Mouse (Mus musculus) stomach, postnatal 0 days (tissue): ENCODE results near the gene Hbb-bh2. TPM values are rescaled to one million over a fixed set of nuclear protein-coding genes. Genes with fewer than 3 reads are reported as not detected.

Source experiments
- ATAC-seq: fragments of 200-750 bp; cut with Nextera tagmentation; 2 replicates; pipeline ENCODE4 v1.8.0; 2017; ENCODE audit not compliant: low FRiP score, low TSS enrichment
- DNase-seq: peaks from one replicate; pipeline ENCODE4 v3.0.0-alpha.2; 2016; ENCODE audit warnings: low spot score
- H3K27ac ChIP-seq: fragments of 300-500 bp; sonication (generic); replicated peaks from 2 replicates; pipeline ENCODE4 v1.5.1; 2014; ENCODE audit warnings: mild to moderate bottlenecking, control low read depth
- H3K27me3 ChIP-seq: fragments of 300-500 bp; sonication (generic); 2 replicates; pipeline ENCODE4 v1.6.1; 2014; ENCODE audit warnings: low read length; ENCODE audit not compliant: control insufficient read depth, insufficient read depth
- H3K36me3 ChIP-seq: fragments of 300-500 bp; sonication (generic); 2 replicates; pipeline ENCODE4 v1.6.1; 2014; ENCODE audit warnings: low read length, mixed read lengths; ENCODE audit not compliant: control insufficient read depth, insufficient read depth
- H3K4me1 ChIP-seq: fragments of 300-500 bp; sonication (generic); replicated peaks from 2 replicates; pipeline ENCODE4 v1.6.1; 2014; ENCODE audit warnings: antibody characterized with exemption; ENCODE audit not compliant: control insufficient read depth, insufficient read depth
- H3K4me2 ChIP-seq: fragments of 300-500 bp; sonication (generic); replicated peaks from 2 replicates; pipeline ENCODE4 v1.6.1; 2014; ENCODE audit warnings: low read depth, mild to moderate bottlenecking, control low read depth, moderate library complexity
- H3K4me3 ChIP-seq: fragments of 300-500 bp; sonication (generic); 2 replicates; pipeline ENCODE4 v1.5.1; 2014; ENCODE audit warnings: low read depth, low read length, control low read depth
- H3K9ac ChIP-seq: fragments of 300-500 bp; sonication (generic); 2 replicates; pipeline ENCODE4 v1.6.1; 2014; ENCODE audit warnings: mild to moderate bottlenecking, low read length, control low read depth, mixed read lengths
- H3K9me3 ChIP-seq: fragments of 300-500 bp; sonication (generic); 2 replicates; pipeline ENCODE4 v1.6.1; 2016; ENCODE audit warnings: low read length; ENCODE audit not compliant: control insufficient read depth
- CTCF ChIP-seq: IDR thresholded peaks from 2 replicates; pipeline ENCODE4 v1.5.1; 2016; ENCODE audit warnings: antibody characterized with exemption, low read depth, mild to moderate bottlenecking, moderate library complexity
- EP300 ChIP-seq: optimal IDR thresholded peaks from 2 replicates; pipeline ENCODE3; 2016; ENCODE audit warnings: antibody characterized with exemption
- WGBS: fragments of 180-500 bp; shearing (Covaris S2); extraction: QIAGEN DNeasy Blood & Tissue Kit; methylation state at CpG from one replicate; pipeline ENCODE4 v1.1.7; 2014; 5-methylcytosine and 5-hydroxymethylcytosine counted together
- polyA plus RNA-seq: library from polyadenylated mRNA; unstranded; fragments of >200 nt; fragmentation: Nextera tagmentation; extraction: Ambion mirVana; gene quantifications from 2 replicates; pipeline ENCODE4 v1.2.1, GENCODE M21; 2015

Gene Hbb-bh2
- polyA plus RNA-seq, 1 experiment from 2014 or later = not detected

DNA sequence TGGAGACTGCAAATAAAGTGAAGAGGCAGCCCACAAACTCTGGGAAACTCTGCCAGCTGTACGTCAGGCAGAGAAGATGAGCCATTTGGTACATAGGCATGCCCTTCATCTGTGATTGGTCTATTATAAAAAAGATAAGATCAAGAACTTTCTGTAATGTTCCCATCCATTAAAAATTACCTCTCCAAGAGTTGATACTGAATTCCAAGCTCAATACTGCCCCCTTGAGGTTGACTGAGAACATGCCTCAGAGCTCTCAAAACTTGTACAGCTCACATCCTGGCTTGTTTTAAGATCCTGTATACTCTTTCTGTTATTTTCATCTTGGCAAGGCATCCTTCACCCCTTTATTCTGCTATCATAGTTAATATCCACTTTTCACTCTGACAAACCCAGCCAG, 33.5 kb downstream of the Hbb-bh2 start:
- no peak for DNase-seq
- WGBS = 36% methylated on average over 1 of the region's 1 CpGs
- Histone ChIP-seq H3K4me3 (no peak overlapping the region), H3K36me3 (no peaks in the 10 kb centered on the region), H3K27me3 (no peaks in the 10 kb centered on the region), H3K9ac (no peak overlapping the region), H3K4me2 (no peak overlapping the region), H3K4me1 (no peaks in the 10 kb centered on the region), H3K27ac (no peak overlapping the region), H3K9me3 (no peaks in the 10 kb centered on the region)
- no peak for ATAC-seq
- TF ChIP-seq CTCF (peak; percentile 69), EP300 (no peak)

DNA sequence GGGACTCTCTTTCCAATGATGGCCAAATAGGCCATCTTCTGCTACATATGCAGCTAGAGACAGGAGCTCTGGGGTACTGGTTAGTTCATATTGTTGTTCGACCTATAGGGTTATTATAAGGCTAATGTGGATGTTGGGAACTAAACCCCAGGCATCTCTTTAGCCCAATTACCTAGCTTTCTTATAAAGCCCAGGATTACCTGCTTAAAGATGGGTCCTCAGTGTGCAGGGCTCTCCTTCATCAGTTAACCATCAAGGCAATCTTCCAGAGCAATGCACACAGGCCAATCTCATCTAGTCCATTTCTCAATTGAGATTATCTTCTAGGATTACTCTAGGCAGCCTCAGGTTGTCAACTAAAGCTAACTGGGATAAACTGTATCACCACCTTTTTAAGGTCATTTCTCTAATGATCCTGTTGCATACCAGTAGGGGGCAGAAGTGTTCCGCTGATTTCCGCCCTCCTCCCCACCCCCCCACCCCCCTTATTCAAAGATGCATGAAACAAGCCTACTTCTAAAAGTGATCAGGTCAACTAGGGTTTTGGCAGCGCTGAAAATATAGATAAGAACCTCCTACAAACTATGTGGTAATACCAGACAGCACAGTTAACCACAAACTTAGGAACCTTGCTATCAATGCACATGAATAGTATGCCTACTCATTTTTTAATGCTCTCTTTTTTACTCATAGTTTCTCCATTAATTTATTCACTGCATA, 47.5 kb downstream of the Hbb-bh2 start:
- H3K27me3 ChIP-seq = no peaks in the 10 kb centered on the region
- 19% methylated on average over 4 of the region's 4 CpGs for WGBS

DNA sequence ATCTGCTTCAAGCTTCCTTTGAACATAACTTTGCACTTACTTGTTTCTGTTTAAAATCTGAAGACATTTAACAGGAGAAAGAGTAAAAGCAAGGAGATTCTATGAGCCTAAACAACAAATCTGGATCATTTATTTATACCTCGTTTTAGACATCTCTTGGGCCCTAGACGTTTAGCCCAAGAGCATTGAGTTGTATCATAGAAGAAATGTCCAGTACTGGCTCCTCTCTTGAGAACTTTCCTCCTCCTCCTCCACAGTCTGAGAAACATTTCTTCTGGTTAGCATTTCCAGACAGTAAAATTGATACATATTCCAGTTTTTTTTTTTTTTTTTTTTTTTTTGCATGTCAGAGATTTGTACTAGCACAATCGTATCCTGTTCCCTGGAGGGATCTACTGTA, 48.6 kb downstream of the Hbb-bh2 start, which contains the start of gene Olfr67:
Olfr67 (minus strand) TSS at position 101 of the 400 bp plus-strand sequence.
- Histone ChIP-seq H3K9me3 (no peaks in the 10 kb centered on the region), H3K9ac (no peak within 1 kb of the TSS), H3K4me1 (no peaks in the 10 kb centered on the region), H3K27ac (no peak within 1 kb of the TSS), H3K36me3 (no peaks in the 10 kb centered on the region), H3K4me2 (no peak within 1 kb of the TSS), H3K27me3 (no peaks in the 10 kb centered on the region), H3K4me3 (no peak within 1 kb of the TSS)
- no peak for DNase-seq
- WGBS = 63% methylated on average over 3 of the region's 3 CpGs
- ATAC-seq = no peak
- TF ChIP-seq EP300 = no peak
- no peak for TF ChIP-seq CTCF

More for the DNA sequence above, 47.5 kb downstream of the Hbb-bh2 start:
- Histone ChIP-seq H3K4me1 (no peaks in the 10 kb centered on the region), H3K27ac (no peak overlapping the region), H3K9ac (no peak overlapping the region), H3K4me2 (no peak overlapping the region), H3K9me3 (no peaks in the 10 kb centered on the region), H3K36me3 (no peaks in the 10 kb centered on the region), H3K4me3 (no peak overlapping the region)
- DNase-seq (no peak), ATAC-seq (no peak)
- TF ChIP-seq CTCF = no peak
- TF ChIP-seq EP300 = no peak

Other genes starting within 250 kb of the Hbb-bh2 start
- gene Olfr619, start 239.9 kb downstream of the Hbb-bh2 start, polyA plus RNA-seq = not detected in 2 replicates
- gene Olfr620, start 228.0 kb downstream of the Hbb-bh2 start, polyA plus RNA-seq = 0.10 TPM in 1 of 2 replicates, not detected in the other
- not detected in 2 replicates for gene Olfr622, start 197.8 kb downstream of the Hbb-bh2 start, polyA plus RNA-seq
- gene Olfr623, start 176.8 kb downstream of the Hbb-bh2 start, polyA plus RNA-seq = not detected in 2 replicates
- 0.02 TPM in 1 of 2 replicates, not detected in the other for gene Olfr624, start 169.3 kb downstream of the Hbb-bh2 start, polyA plus RNA-seq
- not detected in 2 replicates for gene Olfr625-ps1, start 157.8 kb downstream of the Hbb-bh2 start, polyA plus RNA-seq
- not detected in 2 replicates for gene Olfr243, start 125.8 kb downstream of the Hbb-bh2 start, polyA plus RNA-seq
- gene Olfr628, start 110.1 kb downstream of the Hbb-bh2 start, polyA plus RNA-seq = not detected in 2 replicates
- gene Olfr629, start 95.6 kb downstream of the Hbb-bh2 start, polyA plus RNA-seq = not detected in 2 replicates
- gene Olfr630, start 83.2 kb downstream of the Hbb-bh2 start, polyA plus RNA-seq = not detected in 2 replicates
- gene Olfr69, start 68.9 kb downstream of the Hbb-bh2 start, polyA plus RNA-seq = not detected in 2 replicates
- 0.02 TPM in 1 of 2 replicates, not detected in the other for gene Olfr68, start 60.8 kb downstream of the Hbb-bh2 start, polyA plus RNA-seq
- not detected in 2 replicates for gene Olfr67, start 48.7 kb downstream of the Hbb-bh2 start, polyA plus RNA-seq
- gene Hbb-bt, start 26.5 kb downstream of the Hbb-bh2 start, polyA plus RNA-seq = 137 and 177 TPM in 2 replicates
- gene Hbb-bs, start 12.4 kb downstream of the Hbb-bh2 start, polyA plus RNA-seq = 597 and 747 TPM in 2 replicates
- not detected in 2 replicates for gene Hbb-bh1, start 2.6 kb upstream of the Hbb-bh2 start, polyA plus RNA-seq
- gene Hbb-y, start 12.7 kb upstream of the Hbb-bh2 start, polyA plus RNA-seq = not detected in 2 replicates
- not detected in 2 replicates for gene Olfr66, start 45.7 kb upstream of the Hbb-bh2 start, polyA plus RNA-seq
- not detected in 2 replicates for gene Olfr64, start 54.0 kb upstream of the Hbb-bh2 start, polyA plus RNA-seq
- not detected in 2 replicates for gene Olfr65, start 63.0 kb upstream of the Hbb-bh2 start, polyA plus RNA-seq
- gene Olfr631, start 88.3 kb upstream of the Hbb-bh2 start, polyA plus RNA-seq = not detected in 2 replicates
- not detected in 2 replicates for gene Olfr632, start 93.8 kb upstream of the Hbb-bh2 start, polyA plus RNA-seq
- not detected in 2 replicates for gene Olfr633, start 103.9 kb upstream of the Hbb-bh2 start, polyA plus RNA-seq
- gene Olfr635, start 130.6 kb upstream of the Hbb-bh2 start, polyA plus RNA-seq = 0.01 TPM in 1 of 2 replicates, not detected in the other
- not detected in 2 replicates for gene Olfr638, start 158.2 kb upstream of the Hbb-bh2 start, polyA plus RNA-seq
- 0.01 TPM in 1 of 2 replicates, not detected in the other for gene Olfr639, start 176.8 kb upstream of the Hbb-bh2 start, polyA plus RNA-seq
- gene Olfr640, start 185.1 kb upstream of the Hbb-bh2 start, polyA plus RNA-seq = 0.04 TPM in 1 of 2 replicates, not detected in the other
- not detected in 2 replicates for gene Olfr641, start 194.9 kb upstream of the Hbb-bh2 start, polyA plus RNA-seq
- gene Olfr642, start 212.1 kb upstream of the Hbb-bh2 start, polyA plus RNA-seq = not detected in 2 replicates
- not detected in 2 replicates for gene 4930516K23Rik, start 220.9 kb upstream of the Hbb-bh2 start, polyA plus RNA-seq
- gene Olfr644, start 231.3 kb upstream of the Hbb-bh2 start, polyA plus RNA-seq = not detected in 2 replicates
- not detected in 2 replicates for gene Olfr645, start 244.9 kb upstream of the Hbb-bh2 start, polyA plus RNA-seq